Mouse (Mus musculus) c-Kit-positive CD71-negative TER-119-negative erythroid progenitor cells, embryonic 14.5 days (primary cell): ENCODE data around the gene Eps15.

Experiments
- DNase-seq: peaks from one replicate; pipeline ENCODE4 v3.0.0-alpha.2; 2013; ENCODE audit warnings: low read depth

Eps15 gene

GRCm38 (mm10) chr4:109268903-109269302 lies 11.2 kb upstream of the Eps15 start:
- DNase-seq, result no peak

GRCm38 (mm10) chr4:109271803-109272202 lies 8.3 kb upstream of the Eps15 start:
- DNase-seq, result no peak

DNA sequence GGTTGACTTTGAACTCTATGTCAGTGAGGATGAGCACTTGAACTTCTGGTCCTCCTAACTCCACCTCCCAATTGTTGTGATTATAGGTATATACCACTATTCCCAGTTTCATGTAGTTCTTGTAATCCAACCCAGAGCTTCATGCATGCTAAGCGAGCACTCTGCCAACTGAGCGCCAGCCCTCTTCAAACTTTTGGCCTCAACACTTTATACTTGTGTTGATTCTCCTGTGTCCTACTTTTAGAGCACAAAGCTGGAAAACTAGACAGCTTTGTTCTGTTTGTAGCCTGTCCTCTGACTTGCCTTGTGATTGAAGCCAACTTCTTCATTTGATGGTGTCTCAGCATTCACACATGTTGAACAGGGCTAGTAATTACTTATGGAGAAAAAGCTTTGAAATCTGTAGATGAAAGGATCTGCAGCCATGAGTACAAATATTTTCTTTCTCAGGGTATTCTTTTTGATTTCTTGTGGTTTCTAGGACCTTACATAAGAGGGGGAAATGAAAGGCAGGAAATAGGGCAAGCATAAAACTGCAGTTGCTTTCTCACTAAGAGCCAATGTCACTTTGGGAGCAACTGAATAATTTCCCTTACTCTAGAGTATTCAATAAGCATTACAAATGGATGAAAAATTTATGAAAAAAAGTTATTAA lies 6.4 kb upstream of the Eps15 start:
- DNase-seq, result no peak

DNA sequence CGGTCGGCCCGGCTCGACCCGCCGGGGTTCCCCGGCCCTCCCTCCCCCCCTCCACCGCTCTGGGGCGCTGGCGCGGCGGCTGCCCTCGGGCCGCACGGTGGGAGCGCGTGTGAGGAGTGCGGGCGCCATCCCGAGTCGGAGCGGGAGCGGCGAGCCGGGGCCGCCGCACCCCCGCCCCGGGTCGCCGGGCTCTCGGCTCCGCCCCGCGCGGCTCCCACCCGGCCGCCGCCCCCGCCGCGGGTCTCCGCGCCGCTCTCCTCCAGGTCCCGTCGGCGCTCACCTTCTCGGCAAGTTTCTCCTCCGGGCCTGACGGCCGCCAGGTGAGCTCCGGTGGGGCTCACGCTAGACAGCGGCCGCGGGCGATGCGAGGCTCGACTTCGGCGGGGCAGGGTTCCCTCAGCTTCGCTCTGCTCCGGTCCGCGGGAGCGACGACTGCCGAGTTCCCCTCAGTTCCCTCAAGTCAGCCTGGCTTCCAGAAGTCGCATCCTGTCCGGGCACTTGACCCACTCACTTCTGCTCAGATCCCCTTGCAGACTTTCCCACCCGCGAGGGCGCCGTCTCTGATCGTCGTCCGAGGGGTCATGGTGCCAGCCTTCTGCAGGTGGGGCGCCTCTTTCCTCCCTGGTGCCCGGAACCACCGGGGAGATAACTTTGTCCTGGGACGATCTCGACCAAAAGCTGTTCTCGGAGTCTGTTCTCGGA lies 542 bp downstream of the Eps15 start:
- no peak for DNase-seq

DNA sequence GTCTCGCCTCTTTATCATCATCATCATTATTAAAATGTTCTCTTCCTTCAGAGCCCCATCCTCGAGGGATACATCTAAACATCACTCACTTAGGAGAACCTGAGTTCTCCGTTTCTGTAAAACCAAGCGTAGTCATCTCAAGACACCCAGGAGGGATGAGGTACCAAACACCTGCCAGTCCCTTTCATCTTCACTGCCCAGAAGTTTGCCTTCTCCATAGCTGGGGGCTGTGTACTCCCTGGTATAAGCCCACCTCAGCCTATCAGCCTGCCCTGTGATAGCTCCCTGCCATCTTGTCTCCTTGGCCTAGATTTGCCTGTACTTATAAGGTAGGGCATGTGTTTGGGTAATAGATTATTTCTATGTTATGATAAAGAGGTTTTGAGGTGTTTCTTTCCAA lies 1.1 kb downstream of the Eps15 start:
- DNase-seq, result no peak

- DNase-seq, result no peak
Observed at GRCm38 (mm10) chr4:109281946-109282345, 1.9 kb downstream of the Eps15 start.

DNA sequence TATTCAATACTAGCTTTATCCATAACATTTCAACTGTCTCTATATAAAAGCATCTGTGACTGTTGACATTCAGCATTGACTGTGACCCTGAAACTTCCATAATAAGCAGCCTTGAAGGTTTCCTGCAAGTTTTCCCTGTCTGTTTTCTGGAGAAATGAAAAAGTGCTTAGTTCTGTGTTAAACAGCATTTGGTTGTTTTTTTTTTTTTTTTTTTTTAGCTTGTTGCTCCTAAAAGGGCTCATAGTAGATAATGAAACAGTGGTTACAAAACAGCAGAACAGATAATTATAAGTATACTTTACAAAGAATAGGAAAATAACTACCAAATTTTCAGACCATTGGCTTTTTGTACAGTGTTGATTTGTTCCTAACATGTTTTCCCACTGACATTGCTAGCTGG lies 14.6 kb downstream of the Eps15 start:
- DNase-seq, result no peak

GRCm38 (mm10) chr4:109296510-109296909 lies 16.4 kb downstream of the Eps15 start:
- DNase-seq, result no peak

- DNase-seq, result no peak
Observed at GRCm38 (mm10) chr4:109299136-109299535, 19.1 kb downstream of the Eps15 start.

GRCm38 (mm10) chr4:109316941-109317894 lies 37.1 kb downstream of the Eps15 start:
- no peak for DNase-seq

DNA sequence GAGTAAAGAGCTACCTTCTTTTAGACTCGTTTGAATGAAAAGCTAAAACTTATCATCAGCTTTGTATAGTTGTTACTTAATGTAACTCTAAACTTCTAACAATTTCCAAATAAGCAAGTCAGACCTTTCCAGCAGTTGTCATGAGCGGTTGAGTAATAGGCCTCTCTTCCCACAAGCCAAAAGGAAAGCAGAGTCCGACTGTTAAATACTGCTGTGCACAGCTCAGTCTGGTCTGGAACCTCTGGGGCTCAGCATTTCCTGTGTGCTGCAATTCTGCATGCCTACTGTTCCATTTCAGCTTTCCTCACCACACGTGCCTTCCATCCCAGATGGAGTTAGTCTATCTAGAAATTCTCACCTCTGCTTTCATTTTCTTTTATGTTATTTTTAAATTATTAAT lies 56.7 kb downstream of the Eps15 start:
- DNase-seq, result no peak

DNA sequence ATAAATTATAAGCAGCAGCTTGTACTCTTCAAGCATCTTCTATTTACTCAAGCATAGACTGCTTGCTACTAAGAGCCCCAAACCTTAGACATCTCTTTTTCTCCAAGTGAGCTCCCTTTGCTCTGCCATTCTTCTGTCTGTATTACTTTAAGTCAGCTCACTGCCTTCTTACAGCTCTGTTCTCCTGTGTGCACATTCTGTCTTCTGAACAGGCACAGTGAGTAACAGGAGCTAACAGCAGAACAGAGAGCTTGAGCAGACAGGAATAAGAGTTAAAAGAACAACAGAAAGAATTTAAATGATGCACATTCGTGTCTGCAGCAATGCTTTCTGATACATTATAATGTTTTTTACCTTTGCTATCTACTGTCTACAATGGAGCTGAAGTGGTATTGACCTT lies 61.2 kb downstream of the Eps15 start:
- DNase-seq, result no peak

- DNase-seq, result no peak
Observed at GRCm38 (mm10) chr4:109342783-109343485, 62.9 kb downstream of the Eps15 start.

GRCm38 (mm10) chr4:109343909-109344308 lies 63.8 kb downstream of the Eps15 start:
- no peak for DNase-seq

DNA sequence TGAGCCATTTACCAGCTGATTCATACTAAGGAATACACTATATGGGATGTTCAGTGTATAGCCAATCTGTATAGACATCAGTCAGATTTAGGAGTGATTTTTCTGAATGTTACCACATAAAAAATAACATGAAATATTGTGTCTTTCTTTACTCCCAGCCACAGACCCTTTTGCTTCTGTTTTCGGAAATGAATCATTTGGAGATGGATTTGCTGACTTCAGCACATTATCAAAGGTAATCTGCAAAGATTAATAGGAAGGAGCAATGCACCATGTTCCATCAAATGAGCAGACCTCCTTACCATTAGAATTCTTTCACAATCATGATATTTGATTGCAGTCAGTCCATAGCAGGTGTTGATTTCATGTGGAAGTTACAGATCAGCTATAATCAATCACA lies 98.0 kb downstream of the Eps15 start:
- no peak for DNase-seq

- DNase-seq, result no peak
Observed at GRCm38 (mm10) chr4:109382457-109382856, 102.4 kb downstream of the Eps15 start.

DNA sequence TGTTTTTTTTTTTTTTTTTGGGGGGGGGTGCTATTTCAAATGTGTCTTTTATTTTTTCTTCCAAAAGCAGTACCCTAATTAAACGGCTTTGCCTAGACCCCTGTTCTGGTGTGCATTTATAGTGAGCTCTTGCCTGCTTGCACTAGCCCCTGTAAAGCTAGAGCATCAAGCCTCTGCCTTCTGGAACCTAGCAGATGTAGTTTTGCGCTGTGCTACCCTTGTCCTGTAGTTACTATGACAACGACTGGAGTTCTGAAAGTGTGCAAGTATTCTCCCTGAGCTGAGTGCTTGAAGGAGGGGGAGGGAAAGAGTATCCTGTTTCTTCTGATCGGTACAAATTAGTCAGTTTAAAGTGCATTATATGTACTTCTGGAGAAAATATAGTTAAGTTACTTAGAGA lies 105.5 kb downstream of the Eps15 start:
- no peak for DNase-seq

- no peak for DNase-seq
Observed at GRCm38 (mm10) chr4:109393229-109393779, 113.2 kb downstream of the Eps15 start.

DNA sequence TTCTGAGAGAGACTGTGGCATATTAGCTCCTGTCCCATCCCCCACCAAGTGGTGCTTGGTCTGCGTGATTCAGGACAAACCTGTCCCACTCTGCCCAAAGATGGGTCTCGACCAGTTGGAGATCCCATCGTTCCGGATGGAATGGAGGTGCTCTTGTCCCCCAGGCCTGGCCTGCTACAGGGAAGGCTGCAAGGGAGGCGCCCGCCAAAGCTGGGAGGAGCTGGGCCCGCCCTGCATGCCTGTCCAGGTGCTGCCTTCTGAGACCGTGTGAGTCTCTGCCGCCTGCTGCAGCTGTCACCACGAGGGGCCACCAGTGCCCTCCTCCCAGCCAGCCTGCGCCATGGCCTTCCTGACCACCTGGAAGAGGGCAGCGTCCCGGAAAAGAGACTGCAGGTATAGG lies 113.8 kb downstream of the Eps15 start:
- no peak for DNase-seq

DNA sequence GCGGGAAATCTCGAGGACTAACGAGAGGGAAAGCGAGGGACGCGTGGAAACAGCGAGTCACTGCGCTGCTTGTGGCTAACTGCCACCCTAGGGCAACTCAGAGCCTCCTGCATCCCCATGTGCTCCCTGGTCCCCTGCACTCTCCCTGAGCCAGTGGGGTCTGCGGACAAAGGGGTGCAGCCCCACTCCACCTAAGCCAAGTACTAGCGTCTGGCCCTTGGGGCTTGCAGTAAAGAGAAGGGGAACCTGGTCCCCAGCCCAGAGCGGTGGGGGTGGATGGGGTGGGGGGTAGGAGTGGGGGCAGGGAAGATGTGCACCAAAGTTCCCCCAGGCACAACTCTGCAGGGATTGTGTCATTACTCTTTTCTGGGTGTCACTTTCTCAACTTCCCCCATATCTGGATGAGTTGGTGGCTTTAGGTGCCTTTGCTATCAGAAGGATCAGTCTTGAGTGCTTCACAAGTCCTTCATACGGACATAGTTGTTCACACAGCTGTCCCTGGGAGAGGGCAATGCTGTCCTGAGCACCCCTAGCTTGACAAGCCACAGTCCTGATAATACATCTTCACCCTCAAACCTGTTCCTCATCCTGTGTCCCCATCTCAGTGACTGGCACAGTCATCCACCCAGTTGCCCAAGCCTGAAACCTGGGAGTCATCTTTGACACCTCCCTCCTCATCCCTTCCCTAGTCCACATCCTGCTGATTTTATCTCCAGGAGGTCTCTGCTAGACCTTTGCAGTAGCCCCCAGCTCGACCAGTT lies 114.4 kb downstream of the Eps15 start:
- no peak for DNase-seq

DNA sequence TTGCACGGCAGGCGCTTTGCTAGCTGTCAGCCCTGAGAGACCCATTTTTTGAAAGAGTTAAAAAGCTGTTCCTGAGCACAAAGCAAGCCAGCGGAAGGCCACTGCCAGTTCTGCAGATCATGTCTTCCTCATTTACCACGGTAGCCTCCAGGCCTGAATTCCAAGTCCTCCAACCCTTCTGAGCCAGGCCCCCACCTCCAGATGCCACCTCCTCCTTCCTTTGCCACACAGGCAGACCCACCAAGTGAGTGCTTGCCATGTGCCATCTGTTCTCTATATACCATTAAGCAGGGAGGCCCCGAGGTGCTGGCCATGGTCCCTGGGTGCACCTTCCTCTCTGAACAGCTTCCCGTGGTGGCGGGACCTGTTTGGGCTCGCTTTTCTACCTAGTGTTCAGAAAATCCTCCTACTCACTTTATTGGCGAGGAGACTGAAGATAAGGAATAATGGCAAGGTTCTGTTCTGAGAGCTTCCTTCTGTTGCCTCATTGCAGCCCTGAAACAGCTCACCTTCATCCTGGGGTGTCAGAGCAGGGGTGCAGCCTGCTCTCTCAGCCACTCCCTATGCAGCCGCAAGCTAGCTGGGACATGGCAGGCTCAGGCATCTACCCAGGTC lies 120.4 kb downstream of the Eps15 start:
- no peak for DNase-seq
